Mouse (Mus musculus) retina, adult 2 months (tissue): ENCODE data around the gene Plxna4.

ENCODE experiments used
- DNase-seq: peaks from one replicate; pipeline ENCODE4 v3.0.0-alpha.2; 2012; ENCODE audit warnings: low read depth, low spot score

The Plxna4 gene

GRCm38 (mm10) chr6:32588056-32588671 lies at the start of gene Plxna4:
Plxna4 (minus strand) TSS chr6:32588192.
- DNase-seq = no peak

DNA sequence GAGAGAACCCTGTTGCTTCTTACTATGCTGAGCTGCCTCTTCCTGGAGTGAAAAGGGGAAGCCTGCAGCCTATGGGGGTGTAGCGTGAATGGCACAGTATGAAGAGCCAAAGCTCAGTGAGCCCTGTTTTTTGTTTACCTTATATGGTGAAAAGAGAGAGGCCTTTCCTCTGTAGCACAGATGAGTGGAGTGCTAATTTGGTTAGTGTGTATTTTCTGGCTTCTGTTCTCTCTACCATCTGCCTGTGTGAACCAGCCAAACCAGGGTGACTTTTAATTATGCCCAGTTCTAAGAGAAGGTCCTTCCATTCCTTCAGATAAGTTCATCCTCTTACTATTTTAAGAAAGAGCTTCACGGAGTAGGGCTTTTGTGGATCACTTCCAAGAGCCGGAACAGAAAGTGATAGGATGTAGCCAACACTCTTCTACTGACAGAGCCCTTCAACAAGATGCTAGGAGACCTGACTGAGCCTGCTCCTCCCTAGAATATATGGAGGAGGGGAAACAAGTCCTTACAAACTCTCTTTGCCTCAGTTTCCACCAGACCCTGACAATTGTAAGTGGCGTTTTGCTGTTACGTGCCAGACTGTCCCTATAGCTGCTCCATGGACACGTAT lies 49.7 kb upstream of the Plxna4 start:
- no peak for DNase-seq

DNA sequence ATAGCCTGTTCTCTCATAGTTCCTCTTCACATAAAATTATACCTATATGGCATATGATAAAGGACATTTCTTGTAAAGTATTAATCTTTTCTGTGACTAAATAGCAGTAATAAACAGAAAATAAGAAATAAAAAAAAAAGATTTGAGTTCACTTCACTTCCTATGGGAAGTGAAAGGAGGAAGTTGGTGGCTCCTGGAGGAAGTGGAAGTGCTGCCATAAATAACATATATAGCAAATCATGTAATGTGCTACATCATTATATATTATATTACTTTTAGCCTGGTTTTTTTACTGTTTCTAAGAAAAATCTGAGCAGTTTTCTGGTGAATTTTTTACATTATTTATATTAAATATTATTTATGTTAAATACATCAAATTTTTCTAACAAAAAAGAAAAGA lies 22.7 kb upstream of the Plxna4 start:
- DNase-seq = no peak

- DNase-seq = no peak
Observed at GRCm38 (mm10) chr6:32606787-32607186, 18.8 kb upstream of the Plxna4 start.

DNA sequence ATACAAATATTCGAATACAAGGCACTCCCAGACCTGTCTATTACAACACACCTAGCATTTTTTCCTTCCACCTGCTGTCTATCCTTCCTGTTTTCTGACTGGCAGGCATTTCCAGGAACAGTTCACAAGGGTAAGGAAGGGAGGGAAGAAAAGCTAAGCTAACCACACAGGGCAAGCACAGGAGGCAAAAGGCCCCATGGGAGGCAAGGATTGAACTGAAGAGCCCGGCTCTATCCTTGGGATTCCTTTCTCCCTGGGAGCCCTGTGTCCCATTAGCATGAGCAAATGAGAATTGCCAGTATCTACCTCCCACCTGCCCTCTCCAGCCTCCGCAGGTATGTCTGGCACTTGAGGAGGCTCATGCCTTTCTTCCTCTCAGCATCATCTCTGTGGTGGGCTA lies 17.6 kb upstream of the Plxna4 start:
- no peak for DNase-seq

GRCm38 (mm10) chr6:32604901-32605300 lies 16.9 kb upstream of the Plxna4 start:
- DNase-seq = no peak

- DNase-seq = no peak
Observed at GRCm38 (mm10) chr6:32602130-32602529, 14.1 kb upstream of the Plxna4 start.

DNA sequence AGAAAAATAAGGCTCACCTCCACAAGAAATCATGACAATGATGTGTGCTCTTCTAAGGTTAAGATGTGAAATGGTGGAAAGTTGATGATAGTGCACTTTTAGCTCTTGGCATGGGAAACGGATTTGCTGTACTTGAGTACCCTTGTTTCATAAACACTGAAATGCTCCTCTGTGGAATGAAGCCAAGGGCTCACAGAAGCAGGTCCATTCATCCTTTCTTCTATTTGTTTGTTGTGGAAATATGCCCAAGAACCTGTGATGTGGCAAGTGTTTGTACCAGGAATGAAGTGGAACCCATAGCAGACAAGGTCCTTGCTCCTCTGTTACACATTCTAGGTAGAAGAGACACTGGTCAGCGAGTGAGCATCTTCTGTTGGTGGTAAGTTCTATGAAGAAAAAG lies 13.3 kb upstream of the Plxna4 start:
- no peak for DNase-seq

GRCm38 (mm10) chr6:32595591-32595990 lies 7.6 kb upstream of the Plxna4 start:
- DNase-seq = no peak

DNA sequence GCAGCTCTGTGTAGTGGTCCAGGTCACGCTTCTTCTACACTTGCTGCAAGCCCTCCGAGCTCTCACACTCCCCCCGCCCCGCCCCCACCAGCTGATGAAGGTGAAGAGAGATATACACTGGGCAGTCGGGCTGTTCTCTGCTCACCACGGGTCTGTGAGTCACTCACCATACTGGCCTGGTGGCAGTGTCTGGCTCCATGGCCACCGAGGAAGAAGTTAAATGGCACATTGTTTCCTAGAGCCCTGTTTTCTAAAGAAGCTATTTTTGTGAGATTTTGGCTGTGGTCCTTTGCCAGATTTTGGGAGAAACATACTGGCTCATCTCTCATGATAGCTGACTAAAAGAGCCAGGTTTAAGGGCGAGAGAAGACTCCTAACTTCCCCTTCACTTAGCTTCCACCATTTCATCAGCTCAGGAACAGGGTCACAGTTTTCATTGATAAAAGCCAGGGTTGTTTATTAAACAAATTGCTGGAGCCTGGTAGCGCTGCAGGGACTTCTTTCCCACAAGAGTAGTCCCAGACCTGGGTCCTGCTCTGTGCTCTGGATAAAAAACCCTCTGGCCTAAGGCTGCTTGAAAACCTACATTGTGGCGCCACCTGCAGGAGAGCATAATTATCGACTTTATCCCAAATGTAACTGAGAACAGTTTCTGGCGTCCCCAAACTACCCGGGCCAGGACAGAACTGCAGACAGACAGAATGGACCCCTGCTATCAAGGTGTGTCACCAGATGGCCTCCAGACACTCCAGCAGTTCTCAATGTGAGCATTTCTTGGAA lies 3.2 kb upstream of the Plxna4 start:
- DNase-seq = no peak

DNA sequence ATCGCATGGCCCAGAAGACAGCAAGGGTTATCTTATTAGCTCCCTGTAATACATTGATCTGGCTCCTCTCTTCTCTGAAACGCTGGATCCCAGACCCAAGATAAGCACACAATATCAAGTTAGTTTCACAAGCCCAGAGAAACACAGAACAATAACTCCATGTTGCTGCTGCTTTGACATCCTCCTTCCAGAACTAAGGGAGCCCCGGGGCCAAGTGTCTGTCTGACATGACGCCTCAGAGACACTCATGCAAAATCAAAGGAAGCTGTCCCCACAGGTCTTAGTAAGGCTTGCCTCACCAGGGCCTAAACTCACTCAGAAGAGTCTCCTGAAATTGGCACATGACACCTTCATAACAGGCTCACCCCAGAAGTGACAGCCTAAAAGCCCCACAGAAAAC lies 1.6 kb upstream of the Plxna4 start:
- no peak for DNase-seq

- DNase-seq = no peak
Observed at GRCm38 (mm10) chr6:32587136-32588009, 619 bp downstream of the Plxna4 start.

- no peak for DNase-seq
Observed at GRCm38 (mm10) chr6:32586821-32587135, 1.2 kb downstream of the Plxna4 start.

GRCm38 (mm10) chr6:32586390-32586789 lies 1.6 kb downstream of the Plxna4 start:
- no peak for DNase-seq

DNA sequence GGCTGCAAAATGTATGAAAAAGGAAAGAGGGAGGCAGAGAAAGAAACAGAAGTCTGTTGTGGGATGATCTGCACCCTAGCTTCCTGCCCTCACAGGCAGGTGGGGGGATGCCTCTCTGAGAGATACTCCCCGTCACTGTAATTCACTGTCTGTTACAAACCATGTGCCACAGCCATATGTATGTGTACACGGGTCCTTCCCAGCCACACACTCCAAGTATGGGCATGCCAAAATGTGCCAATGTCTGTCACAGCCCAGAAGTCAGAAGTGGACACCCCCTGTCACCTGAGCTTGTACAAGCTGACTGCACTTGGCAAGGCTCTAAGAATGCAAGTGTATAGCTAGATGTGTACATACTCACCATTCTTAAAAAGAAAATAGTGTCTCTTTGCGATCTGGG lies 2.8 kb downstream of the Plxna4 start:
- DNase-seq = no peak

DNA sequence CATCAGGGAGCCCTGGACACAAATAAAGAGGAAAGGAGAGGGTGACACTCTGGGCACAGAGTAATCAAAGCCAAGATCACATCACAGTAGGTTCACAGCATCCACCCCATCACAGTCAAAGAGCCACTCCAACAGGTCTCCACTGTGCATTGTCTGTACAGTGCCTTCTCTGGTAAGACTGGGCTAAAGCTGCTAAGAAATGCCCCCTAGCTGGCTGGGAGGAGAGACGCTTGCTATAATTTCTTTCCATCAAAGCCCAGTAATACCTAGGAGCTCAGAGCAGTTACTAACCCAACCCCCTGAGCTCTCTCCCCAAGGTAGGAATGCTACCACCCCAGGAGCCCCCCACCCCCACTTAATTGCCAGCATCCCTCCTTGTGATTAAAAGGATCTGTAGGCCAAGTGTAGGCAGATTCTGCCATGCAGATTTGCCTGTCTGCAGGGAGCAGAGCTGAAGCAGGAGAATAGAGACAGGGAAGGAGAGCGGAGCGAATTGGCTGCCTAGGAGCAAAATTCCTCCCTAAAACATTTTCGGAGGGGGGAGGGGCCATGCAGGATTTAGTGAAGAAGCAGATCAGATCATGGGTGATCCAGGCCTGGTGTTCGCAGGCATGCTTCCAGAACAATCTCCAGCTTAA lies 3.6 kb downstream of the Plxna4 start:
- no peak for DNase-seq

DNA sequence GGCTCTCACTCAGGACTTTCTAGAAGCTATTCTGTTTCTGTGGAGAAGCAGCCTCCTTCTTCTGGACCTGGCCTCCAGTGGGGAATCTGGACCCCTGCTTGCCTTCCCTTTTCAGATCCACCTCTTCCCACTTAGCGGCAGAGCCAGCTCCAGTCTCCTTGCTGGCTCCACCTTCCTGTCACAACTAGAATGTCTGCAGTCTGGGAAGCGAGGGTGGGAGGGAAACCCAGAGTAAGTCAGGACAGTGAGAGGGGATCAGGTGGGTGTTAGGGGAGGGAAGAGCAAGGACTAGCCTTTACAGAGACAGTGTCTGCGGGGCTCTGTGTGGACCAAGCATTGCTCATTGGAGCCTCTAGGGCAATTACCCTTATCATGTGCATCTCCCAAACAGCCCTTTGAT lies 4.4 kb downstream of the Plxna4 start:
- no peak for DNase-seq

- no peak for DNase-seq
Observed at GRCm38 (mm10) chr6:32571485-32571884, 16.5 kb downstream of the Plxna4 start.

DNA sequence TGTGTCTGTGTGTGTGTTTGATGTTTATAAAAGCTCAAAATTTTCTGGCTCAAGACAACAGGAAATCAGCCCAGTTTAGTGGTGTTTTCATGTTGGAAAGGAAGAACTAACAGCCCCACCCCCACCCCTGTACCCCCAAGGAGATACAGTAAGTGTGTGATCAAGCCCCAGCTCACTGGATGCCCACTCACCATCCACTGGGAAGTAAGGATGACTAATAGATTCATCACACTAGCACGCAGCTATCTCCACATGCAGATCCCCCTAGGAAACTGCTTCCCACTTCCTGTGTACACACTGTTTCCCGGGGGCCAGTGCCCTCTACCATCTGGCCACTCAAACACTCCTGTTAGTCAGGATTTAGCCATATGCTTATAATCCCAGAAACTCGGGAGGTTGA lies 17.5 kb downstream of the Plxna4 start:
- DNase-seq = no peak

DNA sequence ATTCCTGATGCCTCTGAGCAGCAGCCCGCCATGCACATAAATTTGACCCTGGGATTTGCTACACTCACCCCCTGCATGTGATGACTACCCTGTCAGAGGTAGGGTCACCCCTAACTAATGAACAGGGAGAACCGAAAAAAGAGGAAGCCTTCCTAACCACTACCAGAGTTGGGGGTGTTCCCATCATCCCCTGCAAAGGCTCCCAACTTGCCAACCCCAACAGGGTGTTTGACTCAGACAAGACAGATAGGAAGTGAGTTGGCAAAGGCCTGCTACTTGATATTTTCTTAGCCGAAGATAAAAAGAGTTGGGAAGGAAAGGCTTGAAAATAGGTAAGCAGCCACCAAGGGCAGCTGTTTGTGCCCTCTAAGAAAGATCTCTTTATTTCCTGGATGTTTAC lies 18.1 kb downstream of the Plxna4 start:
- no peak for DNase-seq

DNA sequence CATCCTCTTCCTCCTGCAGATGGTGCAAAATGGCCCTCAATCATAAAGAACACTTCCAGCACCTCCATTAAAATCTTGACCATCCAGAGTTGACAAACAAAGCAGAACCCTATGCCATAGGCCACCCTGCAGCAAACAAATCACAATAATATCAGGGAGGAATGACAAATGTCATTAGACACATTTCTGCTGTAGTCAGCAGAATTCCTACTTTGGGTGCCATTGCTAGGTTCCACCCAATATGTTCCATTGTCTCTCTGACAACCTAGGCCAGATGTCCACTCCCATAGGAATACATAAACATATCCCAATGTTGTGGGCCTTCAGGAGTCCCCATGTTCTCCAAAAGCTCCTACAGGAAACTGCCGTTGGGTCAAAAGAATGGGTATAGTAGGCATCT lies 41.1 kb downstream of the Plxna4 start:
- no peak for DNase-seq

GRCm38 (mm10) chr6:32544021-32544420 lies 44.0 kb downstream of the Plxna4 start:
- no peak for DNase-seq
